Mouse (Mus musculus) cerebral cortex, adult 2 months (tissue): ENCODE measurements around the gene Frmpd3.

Experiments used
- WGBS: fragments of 180-500 bp; shearing (Covaris S2); methylation state at CpG from one replicate; pipeline ENCODE4 v1.1.7; 2018; 5-methylcytosine and 5-hydroxymethylcytosine counted together

Frmpd3 gene

GRCm38 (mm10) chrX:140456751-140457491, 114.9 kb downstream of the Frmpd3 start:
- WGBS, result 2% methylated on average over 39 of the region's 39 CpGs

- WGBS, result 7% methylated on average over 12 of the region's 12 CpGs
These were observed 115.4 kb downstream of the Frmpd3 start for GRCm38 (mm10) chrX:140457502-140457901.

- 93% methylated on average over 6 of the region's 6 CpGs for WGBS
These were observed 136.2 kb downstream of the Frmpd3 start for GRCm38 (mm10) chrX:140478231-140478630.

- 39% methylated on average over 4 of the region's 5 CpGs for WGBS
These were observed 137.1 kb downstream of the Frmpd3 start for GRCm38 (mm10) chrX:140479171-140479570.
